Comparison of ENCODE assay signal across 25 mouse cellular contexts in genomic region chr3:98374980-98375379, GRCm38 (mm10). TPM values are rescaled to one million over a fixed set of nuclear protein-coding genes. Genes with fewer than 3 reads are reported as not detected.
A peak's percentile ranks its signal among the peaks of the same experiment; 100 is the strongest.
DNase-seq lines count a peak whose midpoint lies in the region.
"Had no signal": no experiment of that assay in that cellular context is flagged by ENCODE, and none has a peak within 500 bp of the region (broad histone marks: within the 10 kb centered on the region; RNA-seq: fewer than 3 reads in every experiment).

No protein-coding gene starts in this region.

- H3K27ac ChIP-seq in heart, embryonic 10.5 days, result 0 out of 2 replicates have a peak overlapping the region, but pooled peaks have one; percentile 3
- H3K27ac ChIP-seq: gastrocnemius, adult 2 months; hindbrain, embryonic 13.5 days; limb, embryonic 13.5 days; lung, embryonic 15.5 days; midbrain, embryonic 12.5 days had no signal

- DNase-seq in heart, embryonic 10.5 days (ENCODE audit: low spot score), result peak; percentile 63
- DNase-seq in heart, adult 18-20 months, result no peak
- DNase-seq in 3T3-L1 (ENCODE audit: low read depth, low spot score) (peak; percentile 88), NIH3T3 (ENCODE audit: low read depth) (peak; percentile 82)
- peak; percentile 79 for DNase-seq in yolk sac, embryonic 10.5 days (ENCODE audit: low spot score)
- no peak for DNase-seq in adrenal gland, adult (ENCODE audit: inconsistent age in 2 of 2, low spot score in 1 of 2)
- no peak for DNase-seq in spleen, adult 12 weeks (ENCODE audit: low spot score)
- DNase-seq: adrenal gland, adult 8-10 months; cerebellum, adult 2 months; cerebellum, postnatal 14 days; gastrocnemius, adult 2 months; gastrocnemius, postnatal 36 days; heart, postnatal 14 days; kidney, adult 8-10 months; kidney, postnatal 4 days; lung, postnatal 4 days; retina, postnatal 1 day; right cerebral cortex, postnatal 14 days; thymus, postnatal 14 days had no signal

- no peak overlapping the region for H3K4me3 ChIP-seq in heart, embryonic 10.5 days
- H3K4me3 ChIP-seq: gastrocnemius, adult 2 months; hindbrain, embryonic 13.5 days; limb, embryonic 13.5 days; lung, embryonic 15.5 days; megakaryocyte, embryonic 14.5 days; midbrain, embryonic 12.5 days had no signal

- H3K27me3 ChIP-seq in heart, embryonic 10.5 days (ENCODE audit: insufficient read depth, poor library complexity, severe bottlenecking), result no peaks in the 10 kb centered on the region
- H3K27me3 ChIP-seq: hindbrain, embryonic 13.5 days; limb, embryonic 13.5 days; lung, embryonic 15.5 days; midbrain, embryonic 12.5 days had no signal

- 79% methylated on average over 5 of the region's 5 CpGs for WGBS in heart, embryonic 10.5 days

- no peaks in the 10 kb centered on the region for H3K36me3 ChIP-seq in heart, embryonic 10.5 days
- H3K36me3 ChIP-seq: G1E; hindbrain, embryonic 13.5 days; limb, embryonic 13.5 days; lung, embryonic 15.5 days; midbrain, embryonic 12.5 days had no signal

- H3K9me3 ChIP-seq in heart, embryonic 10.5 days, result no peaks in the 10 kb centered on the region
- H3K9me3 ChIP-seq: limb, embryonic 13.5 days; lung, embryonic 15.5 days had no signal

- peaks cover 20% of the 10 kb centered on the region; the same call in 1 of the 2 replicates for H3K4me1 ChIP-seq in heart, embryonic 10.5 days
- H3K4me1 ChIP-seq: hindbrain, embryonic 13.5 days; limb, embryonic 13.5 days; lung, embryonic 15.5 days; midbrain, embryonic 12.5 days had no signal

RNA-seq across cellular contexts. Expression of gene Zfp697, which starts 7.3 kb away (rescaled TPM):
- polyA plus RNA-seq in heart, embryonic 10.5 days (2016; fragmentation: Nextera tagmentation; extraction: Ambion mirVana), result 7.3 and 10.0 TPM in 2 replicates
- total RNA-seq in heart, adult 18-20 months (2021), result 1 to 10 TPM; 5.9 to 7.3 TPM
- polyA plus RNA-seq: G1E had no signal

RNA-seq across cellular contexts. Expression of gene Phgdh, which starts 35.2 kb away (rescaled TPM):
- polyA plus RNA-seq in heart, embryonic 10.5 days (2016; fragmentation: Nextera tagmentation; extraction: Ambion mirVana), result 157 and 310 TPM in 2 replicates
- total RNA-seq in heart, adult 18-20 months (2021), result 1 to 10 TPM; 2.5 to 2.8 TPM
- total RNA-seq: G1E had no signal
- polyA plus RNA-seq: G1E had no signal

Comparison
In these comparisons a context has a peak if more than half of its experiments do, and no peak if none do; other contexts are left out.
1. DNase-seq: peak in heart, embryonic 10.5 days (single experiment), 3T3-L1 (single experiment), NIH3T3 (single experiment) and yolk sac, embryonic 10.5 days (single experiment); none in heart, adult 18-20 months (0 of 2), adrenal gland, adult (0 of 2) and spleen, adult 12 weeks (single experiment).